Mouse (Mus musculus): Measurements from ENCODE around the gene Dlgap4. TPM values are rescaled to one million over a fixed set of nuclear protein-coding genes. Genes with fewer than 3 reads are reported as not detected.

Dlgap4 gene
- total RNA-seq, 1 experiment from 2014 or later = 39.3 TPM

DNA sequence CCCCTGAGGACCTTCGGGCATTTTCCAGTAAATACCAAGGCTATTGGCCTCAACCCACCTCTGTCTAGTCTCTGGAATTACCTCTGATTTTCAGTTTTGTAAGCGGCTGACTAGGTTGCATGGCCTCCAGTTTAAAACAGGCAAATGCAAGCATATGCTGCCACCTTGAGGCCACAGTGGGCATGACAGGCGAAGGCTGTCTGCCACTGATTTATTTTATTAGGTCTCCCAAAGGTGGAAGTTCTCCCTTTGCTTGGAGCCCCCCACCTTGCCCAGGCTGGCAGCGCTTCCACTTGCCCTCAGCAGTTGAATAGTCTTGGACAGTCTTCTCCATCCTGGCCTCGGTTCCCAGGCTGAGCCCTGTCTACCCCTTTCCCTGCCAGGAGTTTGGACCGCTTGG is 92.0 kb downstream of the Dlgap4 start:
- DNase-seq = peak; percentile 88

DNA sequence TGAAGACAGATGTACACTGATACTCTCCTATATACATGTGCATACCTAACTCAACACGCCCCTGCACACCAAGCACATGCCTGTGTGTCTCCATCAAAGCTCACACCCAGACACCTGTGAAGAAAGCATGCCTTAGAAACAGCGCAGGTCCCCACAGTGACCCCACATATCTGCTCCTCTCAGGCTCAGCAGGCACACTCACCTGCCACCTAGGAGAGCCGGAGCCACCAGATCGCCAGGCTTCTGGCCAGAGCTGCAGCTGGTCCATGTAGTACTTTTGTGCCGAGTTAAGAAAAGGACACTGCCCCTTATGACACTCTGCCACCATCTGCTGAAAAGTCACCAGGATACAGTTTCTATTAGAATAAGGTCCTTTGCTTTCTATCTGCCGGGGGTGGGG is 103.2 kb downstream of the Dlgap4 start:
- no peak for DNase-seq

DNA sequence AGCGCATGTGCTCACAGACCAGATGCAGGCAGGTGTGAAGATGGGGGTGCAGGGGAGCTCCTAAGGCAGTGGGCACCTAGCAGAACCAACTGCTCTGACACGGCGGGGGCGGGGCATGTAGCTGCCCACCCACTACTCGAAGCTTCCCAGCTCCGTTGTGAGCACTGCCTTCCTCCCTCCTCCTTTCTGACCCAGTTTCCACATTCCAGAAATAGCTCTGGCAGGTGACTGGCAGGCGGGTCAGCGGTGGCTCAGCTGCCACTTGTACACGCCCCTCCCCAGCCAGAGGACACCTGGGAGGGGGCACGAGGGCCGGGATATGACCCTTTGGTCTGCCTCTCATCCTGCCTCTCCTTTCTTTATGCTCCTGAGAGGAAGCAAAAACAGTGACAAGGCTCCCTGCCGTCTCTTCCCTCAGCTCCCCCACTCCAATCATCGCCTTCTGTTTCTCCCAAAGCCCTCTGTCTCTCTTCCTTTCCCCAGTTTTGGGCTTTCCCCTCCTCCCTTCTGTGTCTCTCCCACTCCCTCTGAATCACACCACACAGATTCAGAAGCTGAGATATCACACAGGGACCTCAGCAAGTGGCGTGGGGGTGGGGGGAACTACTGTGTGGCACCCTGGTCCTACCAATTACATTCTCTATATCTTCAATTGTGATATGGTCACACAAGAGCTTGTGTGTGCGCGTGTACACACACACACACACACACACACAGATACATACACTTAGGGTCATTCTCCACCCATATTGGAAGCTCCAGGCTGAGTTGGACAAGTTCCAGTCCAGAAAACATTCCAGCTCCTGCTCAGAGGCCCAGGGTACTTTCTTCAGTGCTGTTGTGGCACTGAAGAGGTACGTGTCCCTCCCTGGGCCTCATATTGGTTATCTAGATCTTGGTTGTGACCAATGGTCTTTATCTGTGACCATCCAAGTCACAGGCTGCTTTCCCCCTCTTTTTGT is 104.1 kb downstream of the Dlgap4 start:
- peak; percentile 40 for DNase-seq

DNA sequence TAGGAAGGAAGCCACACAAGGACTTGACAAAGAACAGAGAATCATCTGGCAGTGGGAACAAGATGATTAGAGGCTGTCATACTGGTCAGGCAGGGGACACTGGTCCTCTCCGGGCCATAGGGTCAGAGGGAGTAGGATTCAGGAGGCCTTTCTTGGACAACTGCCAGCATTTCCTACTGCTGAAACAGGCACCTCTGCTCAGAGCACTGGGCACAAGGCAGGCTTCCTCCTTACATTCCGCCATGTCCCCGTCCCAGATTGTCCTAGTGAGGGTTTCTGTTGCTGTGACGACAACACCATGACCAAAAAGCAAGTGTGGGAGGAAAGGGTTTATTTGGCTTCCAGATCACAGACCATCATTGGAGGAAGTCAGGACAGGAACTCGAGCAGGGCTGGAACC is 105.3 kb downstream of the Dlgap4 start:
- peak; percentile 52 for DNase-seq

DNA sequence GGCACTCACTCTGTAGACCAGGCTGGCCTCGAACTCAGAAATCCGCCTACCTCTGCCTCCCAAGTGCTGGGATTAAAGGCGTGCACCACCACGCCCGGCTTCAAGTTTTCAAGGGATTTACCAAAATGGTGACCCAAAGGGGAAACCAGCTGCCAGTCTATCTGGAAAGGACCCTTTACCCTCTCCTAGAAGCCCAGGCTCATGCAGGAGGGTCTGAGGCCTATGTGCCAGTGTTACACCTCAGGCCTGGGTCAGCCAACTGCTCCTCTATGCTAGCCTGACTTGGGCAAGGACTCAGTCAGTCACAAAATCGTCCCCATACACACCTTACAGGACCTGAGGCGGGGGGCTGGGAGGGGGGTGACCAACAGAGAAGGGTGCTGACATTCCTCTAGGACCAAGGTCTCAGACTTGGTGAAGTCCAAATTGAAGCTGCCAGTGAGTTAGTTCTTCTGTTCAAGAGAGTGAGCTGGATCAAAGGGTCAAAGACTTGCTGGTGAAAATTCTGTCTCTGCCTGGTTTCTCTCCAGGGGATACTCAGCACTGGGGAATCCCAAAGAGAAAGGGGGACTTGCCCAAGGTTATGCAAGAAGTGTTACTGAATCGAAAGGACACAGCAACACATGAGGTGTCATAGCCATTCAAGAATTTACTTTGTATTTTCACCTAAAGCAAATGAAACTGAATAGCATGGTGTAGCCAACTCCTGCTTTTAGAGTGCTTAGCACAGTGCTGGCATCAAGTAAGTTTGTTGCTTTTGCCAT is 106.2 kb downstream of the Dlgap4 start:
- peak; percentile 24 for DNase-seq

DNA sequence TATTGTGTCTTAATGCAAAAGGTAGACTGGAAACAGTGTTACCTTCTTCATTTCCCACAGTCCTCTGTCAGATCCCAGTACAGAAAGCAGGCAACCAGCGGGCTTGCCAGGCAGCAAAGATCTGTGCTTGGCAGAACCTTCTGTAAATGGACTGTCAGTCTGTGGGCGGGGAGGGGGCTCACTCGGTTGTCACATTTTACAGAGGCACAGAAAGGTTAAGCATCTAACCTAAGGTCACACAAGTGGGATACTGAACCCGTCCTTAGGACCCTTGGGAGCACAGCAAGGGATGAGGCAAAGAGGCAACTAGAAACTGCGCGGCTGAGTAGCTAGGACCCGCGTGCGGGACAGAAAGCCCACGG is 106.8 kb downstream of the Dlgap4 start:
- no peak for DNase-seq

DNA sequence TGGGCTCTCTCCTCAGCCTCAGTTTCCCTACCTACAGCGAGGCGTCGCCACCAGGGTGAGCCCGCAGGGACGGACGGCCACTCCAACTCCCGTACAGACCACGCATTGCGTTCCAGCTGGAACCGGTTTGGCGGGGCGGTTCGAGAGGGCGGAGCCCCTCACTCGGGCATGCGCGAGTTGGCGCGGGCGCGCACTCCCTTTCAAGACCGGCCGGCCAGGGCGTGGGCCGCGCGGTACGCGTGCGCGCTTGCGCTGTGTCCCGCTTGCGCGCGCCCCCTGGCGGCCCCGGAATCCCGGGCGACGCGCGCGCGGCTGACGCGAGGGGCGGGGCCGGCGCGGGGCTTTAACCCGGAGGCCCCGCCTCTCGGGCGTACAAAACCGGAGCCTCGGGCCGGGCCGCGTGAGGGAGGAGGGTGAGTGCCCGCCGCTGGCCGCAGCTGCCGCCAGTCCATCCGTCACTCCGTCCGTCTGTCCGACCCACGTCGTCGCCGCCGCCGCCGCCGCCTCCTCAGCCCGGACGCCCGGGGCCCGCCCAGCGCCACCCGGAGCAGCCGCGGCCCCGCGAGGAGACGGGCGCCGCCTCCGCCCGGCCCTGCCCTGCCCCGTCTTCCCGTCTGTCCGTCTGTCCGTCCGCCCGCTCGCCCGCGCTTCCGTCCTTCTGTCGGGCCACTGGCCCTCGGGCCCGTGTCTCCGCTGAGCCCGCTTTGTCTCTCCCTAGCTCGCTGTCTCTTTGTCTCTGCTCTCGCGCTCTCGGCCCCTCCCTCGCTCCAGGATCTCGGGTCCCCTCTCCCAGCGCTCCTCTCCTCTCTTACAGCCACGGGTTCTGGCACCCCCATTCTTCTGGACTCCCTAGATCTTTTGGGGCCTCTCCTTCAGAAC is 107.4 kb downstream of the Dlgap4 start:
- DNase-seq = peak; percentile 98

DNA sequence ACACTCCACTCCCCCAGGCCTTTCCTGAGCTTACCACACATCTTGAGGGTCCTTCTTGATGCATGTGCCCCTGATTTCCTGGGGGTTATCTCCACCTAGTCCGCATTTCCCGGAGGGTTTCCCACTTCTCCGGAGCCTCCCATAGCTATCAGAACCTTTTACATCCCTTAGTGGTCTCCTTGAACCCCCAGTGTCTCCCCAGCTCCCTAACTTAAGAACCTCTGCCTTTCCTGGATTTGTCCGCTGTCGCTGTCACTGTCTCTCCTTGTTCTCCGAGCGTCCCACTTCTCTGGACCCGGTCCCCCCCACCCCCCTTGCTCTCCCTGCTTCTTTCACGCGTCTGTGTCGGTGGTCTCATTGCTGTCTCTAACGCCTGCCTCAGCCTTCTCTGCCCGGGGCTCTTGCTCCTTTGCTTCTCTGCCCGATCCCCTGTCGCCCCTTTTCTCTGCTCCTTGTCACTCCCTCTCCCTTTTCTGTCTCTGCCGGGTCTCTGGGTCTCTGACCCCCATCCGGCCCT is 108.1 kb downstream of the Dlgap4 start:
- DNase-seq = no peak

DNA sequence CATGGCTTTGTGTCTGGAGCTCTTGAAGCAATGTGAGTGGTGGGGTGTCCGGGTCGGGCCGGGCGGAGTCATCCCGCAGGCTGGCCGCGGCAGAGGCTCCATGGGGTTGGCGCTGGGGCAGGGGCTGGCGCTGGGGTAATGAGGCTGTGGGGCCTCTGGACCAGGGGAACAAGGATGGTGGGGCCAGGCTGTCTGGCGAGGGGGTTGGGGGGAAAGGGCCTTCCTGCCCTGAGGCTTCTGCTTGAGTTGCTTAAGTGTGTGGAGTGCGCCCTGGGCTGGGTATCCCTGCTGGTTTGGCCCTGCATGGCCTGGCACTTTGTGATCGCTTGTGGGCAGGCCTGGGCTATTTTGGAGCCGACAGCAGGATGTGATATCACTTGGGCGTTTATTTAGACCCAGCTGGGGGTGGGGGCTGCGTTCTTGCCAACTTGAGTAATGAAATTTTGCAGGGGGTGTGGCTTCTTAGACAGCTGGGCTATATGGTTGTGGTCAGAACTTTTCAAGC is 108.6 kb downstream of the Dlgap4 start:
- DNase-seq = peak; percentile 69

DNA sequence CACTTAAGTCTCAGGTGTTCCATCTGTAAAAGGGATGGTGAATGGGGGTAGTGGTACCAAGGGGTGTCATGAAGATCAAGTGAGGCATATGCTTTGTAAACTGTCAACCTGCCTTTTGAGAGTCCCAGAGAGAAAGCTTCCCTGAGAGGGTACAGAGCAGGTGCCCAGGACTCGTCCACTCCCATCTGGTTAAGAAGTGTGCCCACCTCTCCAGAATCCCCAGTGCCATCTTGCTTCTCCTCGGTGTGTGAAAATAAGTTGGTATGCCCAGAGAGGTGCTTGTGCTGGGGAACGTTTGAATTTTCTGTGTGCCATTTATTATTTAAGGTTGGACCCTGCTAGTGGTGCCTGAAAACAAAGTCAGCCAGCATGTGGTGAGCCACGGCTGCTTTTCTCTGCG is 109.2 kb downstream of the Dlgap4 start:
- no peak for DNase-seq

DNA sequence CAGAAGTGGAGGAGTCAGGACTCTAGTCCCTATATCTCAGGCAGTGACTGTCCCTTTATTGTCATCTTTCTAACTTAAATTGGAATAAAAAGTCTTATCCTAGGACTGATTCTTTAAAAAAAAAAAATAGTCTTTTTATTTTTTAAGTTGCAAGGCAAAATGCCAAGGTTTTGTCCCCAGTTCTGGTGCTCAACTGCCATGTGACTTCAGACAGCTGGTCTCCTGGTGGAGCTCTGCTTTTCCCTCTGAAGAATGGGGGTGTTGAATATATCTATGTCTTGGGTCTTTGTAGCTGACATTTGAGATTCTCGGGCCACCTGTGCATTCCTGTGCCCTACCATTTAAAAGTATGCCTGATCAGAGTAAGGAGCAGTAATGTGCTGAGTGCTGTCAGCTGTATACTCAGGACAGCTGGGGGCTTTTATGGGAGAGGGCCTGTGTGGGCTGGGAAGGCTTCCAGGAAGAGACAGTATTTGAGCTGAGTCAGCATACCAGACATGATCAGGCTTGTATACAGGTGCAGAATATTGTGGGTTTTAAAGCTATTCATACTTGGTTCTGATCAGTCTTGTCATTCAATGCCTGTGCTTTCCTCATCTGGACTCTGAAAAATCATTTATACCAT is 110.5 kb downstream of the Dlgap4 start:
- DNase-seq = no peak

DNA sequence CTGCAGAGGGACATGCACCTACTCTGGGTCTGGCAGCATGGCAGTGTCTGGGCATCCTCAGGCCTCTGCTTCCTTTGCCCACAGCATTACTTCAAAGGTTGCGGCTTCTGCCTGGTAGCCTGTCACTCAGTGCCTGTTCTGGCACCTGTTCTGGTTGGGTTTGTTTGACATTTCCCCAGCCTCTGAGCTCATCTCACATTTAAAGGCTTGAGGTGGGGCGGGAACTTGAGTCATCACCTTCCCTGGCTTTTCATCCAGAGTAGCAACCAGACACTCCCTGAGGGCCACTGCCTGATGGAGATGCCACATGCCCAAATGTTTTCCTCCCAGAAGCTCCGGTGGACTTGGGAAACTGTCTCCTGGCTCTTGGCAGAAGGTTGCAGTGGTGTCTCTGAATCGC is 111.4 kb downstream of the Dlgap4 start:
- no peak for DNase-seq

DNA sequence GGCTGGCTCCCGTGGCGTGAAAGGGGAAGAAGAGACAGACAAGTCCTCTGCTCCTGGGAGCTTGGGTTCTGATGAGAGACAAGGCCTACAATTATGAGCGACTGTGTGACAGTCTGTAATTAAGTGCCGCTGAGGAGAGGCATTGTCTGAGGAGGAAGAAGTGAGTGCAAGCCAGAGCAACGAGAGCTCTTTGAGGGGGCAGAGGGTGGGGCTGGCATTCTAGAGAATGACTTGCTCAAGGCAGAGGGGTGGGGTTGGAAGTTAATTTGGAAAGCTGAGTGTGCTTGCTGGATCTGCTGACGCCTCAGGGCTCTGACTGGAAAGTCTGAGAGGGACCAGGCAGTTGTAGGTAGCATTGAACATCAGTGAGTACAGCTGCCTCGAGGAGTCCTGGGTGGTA is 112.8 kb downstream of the Dlgap4 start:
- no peak for DNase-seq

DNA sequence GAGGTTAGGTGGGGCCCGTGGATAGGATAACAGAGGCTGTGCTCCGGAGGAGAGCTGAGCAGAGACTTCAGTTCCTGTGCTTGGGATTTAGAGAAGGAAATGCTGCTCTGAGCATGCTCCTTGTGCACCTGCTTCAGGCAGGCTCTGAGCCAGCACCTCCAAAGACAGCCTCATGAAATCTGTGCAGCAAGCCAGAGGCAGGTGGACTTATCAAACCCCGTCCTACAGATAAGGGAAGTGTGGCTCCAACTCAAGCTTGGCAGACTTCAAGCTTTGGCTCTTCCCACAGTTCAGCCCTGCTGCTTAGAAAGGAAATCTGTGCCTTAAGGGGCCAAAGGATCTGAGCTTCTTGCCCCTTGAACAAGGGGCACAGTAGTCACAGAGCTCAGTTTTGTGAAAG is 113.4 kb downstream of the Dlgap4 start:
- no peak for DNase-seq

DNA sequence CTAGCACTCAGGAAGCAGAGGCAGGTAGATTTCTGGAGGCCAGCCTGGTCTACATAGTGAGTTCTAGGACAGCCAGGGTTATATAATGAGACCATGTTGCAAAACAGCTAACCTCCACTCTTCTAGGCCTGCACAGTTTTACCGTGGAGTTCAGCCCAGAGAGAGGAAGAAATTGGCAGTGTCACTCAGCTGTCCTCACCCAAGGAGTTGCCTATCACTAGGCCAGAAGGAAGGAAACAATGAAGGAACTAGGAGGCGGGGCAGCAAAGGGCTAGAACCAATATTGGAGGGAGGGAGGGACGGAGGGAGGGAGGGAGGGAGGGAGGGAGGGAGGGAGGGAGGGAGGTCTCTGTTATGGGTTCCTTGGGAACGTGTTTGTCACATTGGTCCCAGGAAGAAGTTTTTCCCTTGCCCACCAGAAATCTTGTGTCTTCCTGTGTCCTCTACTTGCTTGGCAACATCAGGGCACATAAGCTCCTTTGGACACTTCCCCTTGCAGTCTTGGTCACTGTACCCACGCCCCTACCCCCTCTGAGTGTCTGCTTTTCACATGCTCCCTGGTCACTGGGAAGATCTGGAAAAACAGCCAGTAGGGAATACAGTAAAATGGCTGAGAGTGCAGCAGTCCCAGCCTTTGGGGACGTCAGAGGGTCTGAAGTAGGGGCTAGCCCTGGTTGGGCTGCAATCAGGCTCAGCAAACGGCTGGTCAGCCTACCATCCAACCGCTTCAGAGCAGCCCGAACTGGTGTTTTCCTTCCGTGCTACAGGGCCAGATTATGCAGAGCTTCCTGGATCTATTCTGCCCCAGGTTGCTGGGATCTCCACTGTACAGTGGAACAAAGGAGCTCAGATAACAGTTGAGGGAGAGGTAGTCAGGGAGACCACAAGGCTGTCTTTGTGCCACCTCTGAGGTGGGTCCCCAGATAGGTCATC is 116.3 kb downstream of the Dlgap4 start:
- DNase-seq = peak; percentile 18

DNA sequence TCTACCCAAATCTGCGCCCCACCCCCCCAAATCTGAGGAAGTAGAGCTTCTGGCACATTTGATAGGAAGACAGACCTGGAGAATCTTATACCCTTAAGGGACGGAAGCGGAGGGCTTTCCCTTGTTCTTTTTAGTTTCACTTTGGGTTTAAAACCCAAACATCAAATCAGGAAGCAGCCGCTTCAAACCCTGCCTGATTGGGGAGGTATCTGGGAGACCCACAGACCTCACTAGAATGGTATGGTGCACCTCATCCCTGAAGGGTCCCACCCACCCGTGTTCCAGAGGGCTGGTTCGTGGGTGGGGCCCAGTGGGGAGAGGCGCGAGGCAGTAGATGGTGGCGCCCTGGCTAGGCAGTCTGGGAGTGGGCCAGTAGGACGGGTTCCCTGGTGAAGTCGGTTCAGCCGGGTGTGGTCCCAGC is 117.0 kb downstream of the Dlgap4 start:
- DNase-seq = peak; percentile 39

DNA sequence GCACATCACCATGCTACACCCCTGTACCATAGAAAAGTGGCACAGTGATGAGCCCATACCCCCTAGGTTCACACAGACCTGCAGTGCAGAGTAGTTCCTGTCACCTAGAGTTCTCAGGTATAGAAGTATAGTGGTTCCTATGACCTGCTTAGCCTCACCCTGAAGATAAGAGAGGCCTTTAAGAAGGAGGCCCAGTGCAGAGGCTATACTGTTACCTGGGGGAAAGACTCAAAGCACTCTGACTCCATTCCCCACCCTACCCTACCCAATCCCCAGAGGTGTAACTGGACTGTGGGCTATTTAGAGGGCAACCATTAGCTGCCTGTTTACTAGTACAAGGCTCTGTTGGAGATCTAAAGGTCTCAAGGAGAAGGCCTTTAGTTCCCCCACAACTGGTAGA is 118.1 kb downstream of the Dlgap4 start:
- DNase-seq = no peak

DNA sequence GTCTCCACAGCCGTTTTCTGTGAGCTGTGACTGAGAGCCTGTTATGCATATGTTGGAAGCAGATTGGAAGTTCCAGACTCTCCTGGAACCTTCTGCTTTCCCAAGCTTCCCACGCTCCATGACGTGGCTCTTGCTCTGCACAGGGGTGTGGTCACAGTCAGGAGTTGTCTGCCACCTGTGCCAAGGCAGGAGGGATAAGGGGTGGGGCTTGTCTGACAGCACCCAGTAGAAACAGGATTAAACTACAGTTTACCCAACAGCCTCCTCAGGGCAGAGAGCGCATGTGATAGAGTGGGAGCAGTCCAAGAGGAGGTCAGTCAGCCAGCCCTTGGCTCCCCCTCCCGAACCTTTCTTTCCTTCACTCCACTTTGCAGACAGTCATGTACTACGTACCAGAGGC is 118.6 kb downstream of the Dlgap4 start:
- DNase-seq = peak; percentile 79

DNA sequence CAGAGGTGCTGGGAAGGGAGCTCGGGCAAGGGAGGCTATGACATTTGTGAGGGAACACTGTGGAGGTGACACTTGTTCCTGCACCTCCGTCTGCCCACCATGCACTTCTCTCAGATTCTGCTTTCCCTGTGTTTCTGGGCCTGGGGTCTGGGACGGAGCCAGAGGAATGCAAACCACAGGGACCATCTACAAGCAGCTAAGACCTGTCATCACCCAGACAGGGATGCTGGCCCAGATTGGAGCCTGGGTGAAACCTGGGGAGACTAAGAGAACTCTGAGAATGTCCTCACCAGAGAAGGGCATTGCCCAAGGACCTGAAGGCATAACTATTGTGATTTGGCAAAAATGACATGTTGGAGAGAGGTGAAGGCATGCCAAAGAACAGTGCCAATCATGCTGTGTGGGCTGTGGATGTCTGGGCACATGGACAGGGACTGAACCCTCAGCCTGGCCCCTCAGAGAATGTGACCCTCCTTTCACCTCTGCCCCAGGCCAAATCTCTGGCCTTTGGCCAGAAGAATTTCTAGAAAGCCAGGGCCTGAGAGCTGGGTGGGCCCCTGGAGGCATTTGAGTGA is 122.3 kb downstream of the Dlgap4 start:
- peak; percentile 25 for DNase-seq

DNA sequence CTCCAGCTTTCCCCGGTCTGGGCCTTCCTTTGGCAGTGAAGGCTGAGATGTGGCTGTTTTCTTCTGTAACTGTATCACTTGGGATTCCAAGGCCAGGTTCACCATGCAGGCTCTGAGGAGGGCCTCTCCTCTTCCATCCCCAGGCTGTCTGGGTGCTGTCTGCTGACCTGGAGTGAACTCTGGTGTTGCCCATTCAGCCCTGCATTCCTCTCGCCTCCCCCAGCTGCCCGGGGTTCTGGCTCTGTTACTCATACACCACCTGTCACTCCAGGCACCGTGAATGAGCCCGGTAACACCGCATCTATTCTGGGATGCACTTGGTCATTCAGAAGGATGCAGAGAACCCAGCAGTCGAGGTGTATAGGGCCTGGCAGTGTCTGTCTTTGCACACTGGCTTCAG is 123.3 kb downstream of the Dlgap4 start:
- DNase-seq = peak; percentile 31
